Mouse (Mus musculus): ENCODE results near the gene Bcl11b. TPM values are rescaled to one million over a fixed set of nuclear protein-coding genes. Genes with fewer than 3 reads are reported as not detected.

Bcl11b gene
- 0.08 and 0.18 TPM in 2 replicates for polyA plus RNA-seq (2015; fragmentation: Nextera tagmentation; extraction: Ambion mirVana)

GRCm38 (mm10) chr12:108003483-108003882 lies at the start of gene Bcl11b:
Bcl11b (minus strand) TSS chr12:108003602.

Other genes starting within 250 kb of the Bcl11b start
- gene Setd3, start 175.7 kb upstream of the Bcl11b start, polyA plus RNA-seq (2015; fragmentation: Nextera tagmentation; extraction: Ambion mirVana): 43.9 and 46.1 TPM in 2 replicates
- gene Ccnk, start 176.0 kb upstream of the Bcl11b start, polyA plus RNA-seq (2015; fragmentation: Nextera tagmentation; extraction: Ambion mirVana): 3.9 and 4.5 TPM in 2 replicates

All from spleen, postnatal 0 days (tissue).